Mouse (Mus musculus): ENCODE data around the gene Spp2.
"Not testable (repeated sequence)": the region's sequence is repeated elsewhere in the genome, so short reads cannot be mapped to it uniquely, and the experiment has no call there.

Spp2 gene

DNA sequence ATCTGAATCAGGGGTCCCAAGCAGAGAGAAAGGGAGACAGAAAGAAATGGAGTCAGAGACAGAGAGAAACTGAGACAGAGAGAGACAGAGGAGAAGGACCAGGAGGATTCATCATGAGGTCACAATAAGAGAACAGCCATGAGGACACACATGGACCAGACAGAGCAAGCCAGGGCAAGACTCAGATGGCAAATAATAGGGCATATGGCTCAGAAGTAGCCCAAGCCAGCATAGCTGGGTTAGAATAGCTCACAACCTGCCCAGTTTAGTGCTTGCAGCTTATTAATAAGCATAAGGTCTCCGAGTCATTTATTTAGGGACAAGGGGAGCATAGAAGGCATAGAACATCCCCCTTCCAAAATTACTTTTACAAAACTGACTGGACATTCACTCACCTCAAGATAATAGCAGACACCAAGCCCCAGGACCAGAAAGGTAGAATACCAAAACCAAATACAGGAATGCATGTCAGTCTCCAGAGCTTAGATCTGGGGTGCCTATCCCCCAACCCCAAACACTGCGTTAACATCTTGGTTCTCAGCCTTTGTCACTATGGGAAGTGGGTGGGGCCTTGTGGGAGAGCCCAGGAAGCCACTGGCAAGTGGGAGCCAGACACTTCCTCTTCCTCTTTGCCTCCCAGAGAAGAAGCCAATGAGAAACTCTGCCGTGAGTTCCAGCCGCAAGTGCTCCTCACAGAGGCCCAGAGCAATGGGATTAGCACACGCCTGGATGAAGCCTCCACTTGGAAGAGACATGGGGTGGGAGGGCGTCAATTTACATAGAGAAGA lies 26.5 kb downstream of the Spp2 start:
- no peak for DNase-seq (ENCODE audit: low read depth in 2 of 2, low spot score in 2 of 2)

DNA sequence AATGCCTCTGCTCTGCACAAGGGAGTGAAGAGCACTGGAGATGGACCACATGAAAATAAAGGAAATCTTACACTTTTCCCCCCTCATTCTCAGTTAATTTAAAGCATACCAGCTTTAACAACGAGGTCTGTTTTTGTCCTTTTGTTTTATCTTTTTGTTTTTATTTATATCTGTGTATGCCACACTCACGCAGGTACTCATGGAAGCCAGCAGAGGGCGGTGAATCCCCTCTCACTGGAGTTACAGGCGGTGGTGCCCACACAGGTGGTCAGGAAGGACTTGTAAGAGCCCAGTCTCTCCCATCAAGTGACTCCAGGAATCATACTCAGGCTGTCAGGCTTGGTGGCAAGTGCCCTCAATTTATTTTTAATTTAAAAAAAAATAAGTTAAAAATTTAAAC lies 27.3 kb downstream of the Spp2 start:
- DNase-seq (ENCODE audit: low read depth in 2 of 2, low spot score in 2 of 2) = no peak

DNA sequence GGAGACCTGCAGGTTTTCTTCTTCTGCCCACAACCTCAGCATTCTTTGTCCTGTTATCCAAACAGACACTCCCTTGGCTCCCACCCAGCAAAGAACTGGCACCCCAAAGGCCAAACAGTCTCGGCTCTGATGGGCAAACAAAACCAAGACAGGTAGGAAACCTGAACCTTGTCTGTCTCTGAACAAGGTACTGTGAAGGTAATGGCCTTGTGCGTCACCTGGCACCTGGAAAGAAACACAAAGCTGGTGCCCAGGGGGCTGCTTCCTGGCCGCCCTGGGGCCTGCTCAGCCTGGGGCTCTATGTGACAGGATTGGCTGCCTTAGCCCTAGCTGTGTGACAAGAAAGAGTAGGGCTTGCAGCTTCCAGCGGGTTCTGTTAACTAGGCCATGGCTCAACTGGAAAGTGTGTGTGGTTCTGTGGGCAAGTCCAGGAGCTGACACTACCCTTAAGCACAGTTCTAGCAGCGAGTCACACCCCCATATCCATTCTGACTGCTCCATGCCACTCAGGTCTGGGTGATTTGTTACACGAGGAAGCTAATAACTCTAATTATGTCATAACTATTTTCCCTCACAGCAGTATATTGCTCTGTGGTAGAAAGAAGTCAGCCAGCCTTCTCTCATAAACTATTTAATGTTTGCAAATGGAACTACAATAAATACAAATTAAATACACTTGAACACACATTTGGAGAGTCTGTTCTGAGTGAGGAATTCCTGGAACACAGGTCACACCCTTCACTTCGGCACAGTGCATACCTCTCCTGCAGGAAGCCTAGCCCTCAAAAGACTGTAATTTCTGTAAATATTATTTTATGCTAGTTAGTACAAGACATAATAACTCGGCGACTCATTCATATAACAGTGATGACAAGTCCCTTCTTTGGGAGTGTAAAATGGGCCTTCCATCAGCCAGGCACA lies 30.7 kb downstream of the Spp2 start:
- DNase-seq (ENCODE audit: low read depth in 2 of 2, low spot score in 2 of 2) = no peak

DNA sequence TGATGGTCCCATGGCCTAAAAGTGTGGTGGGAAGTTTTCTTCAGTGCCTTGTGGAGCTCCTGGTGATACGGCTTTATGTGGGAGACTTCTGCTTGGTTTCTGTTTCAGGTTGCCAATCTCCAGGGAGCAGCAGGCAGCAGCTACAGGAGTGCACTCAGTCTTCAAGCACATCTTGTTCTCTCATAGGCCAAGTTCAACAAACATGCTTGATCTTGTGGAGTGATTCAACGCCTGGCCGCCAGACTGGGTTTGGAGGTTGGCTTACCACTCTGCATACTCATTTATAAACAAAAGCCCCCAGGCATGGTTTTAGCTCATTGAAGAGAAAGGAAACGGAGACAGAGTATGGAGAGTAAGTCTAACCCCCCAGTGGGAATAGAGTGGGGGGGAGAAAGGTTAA lies 36.6 kb downstream of the Spp2 start:
- no peak for DNase-seq (ENCODE audit: low read depth in 2 of 2, low spot score in 2 of 2)

DNA sequence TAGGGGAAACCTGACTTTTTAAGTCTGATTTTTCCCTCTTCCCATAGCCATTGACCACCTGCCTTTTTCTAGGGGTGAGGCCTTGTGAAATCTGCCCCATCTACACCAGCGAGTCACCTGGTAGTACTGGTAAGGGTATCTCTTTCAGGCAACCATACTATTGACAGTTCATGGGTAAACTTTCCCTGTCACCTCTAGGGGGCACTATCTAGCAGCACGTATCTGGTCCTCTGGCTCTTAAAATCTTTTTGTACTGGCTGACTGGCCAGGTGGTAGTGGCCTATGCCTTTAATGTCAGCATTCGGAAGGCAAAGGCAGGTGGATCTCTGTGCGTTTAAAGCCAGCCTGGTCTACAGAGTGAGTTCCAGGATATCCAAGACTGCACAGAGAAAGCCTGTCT lies 38.6 kb downstream of the Spp2 start:
- DNase-seq (ENCODE audit: low read depth in 2 of 2, low spot score in 2 of 2) = peak in 1 of 2 experiments; percentile 25

DNA sequence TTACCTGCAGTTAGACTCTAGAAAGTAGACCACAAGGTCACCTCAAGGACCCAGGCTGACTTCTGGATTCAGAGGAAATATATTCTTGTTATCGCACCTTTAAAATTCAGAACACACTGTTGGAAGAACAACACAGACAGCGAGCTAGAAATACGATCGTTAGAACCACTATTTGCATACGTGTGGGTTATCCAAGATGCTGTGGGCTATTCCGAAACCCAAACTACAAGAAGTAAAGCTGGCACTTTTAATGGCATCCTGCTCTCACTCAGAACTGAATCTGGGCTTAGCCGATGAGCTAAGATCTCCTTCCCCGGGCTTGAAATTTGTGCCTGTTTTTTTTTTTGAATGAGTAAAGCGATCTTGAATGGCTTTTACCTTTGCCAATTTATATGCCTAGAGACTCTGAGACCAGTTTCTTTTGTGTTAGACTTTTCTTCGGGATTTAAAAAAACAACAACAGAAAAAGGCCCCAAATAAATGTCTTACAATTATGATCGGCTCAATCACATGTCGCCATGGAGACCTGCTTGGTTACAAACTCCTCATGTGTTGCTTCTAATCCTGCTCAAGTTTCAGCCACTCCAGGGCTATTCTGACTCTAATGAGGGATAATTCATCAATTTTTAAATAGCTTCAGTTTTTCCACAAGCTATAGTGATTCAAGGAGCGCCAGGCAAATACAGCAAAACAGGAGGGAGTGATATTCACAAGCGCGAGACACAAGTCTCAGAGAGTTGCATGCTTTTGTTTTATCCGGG lies 39.7 kb downstream of the Spp2 start:
- no peak for DNase-seq (ENCODE audit: low read depth in 2 of 2, low spot score in 2 of 2)

DNA sequence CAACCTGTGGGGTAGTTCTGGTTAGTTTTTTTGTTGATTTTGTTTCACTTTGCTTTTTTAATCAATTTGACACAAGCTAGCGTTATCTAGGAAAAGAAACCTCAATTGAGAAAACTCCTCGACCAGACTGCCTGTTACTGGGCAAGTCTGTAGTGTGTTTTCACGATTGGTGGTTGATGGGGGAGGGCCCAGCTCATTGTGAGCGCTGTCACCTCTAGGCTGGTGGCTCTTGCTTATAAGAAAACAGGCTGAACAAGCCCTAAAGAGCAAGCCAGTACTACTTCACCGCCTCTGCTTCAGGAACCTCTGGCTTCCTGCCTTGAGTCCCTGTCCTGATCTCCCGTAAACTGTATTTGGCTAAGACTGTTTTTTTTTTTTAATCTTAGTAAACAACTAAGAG lies 40.7 kb downstream of the Spp2 start:
- DNase-seq (ENCODE audit: low read depth in 2 of 2, low spot score in 2 of 2) = no peak

DNA sequence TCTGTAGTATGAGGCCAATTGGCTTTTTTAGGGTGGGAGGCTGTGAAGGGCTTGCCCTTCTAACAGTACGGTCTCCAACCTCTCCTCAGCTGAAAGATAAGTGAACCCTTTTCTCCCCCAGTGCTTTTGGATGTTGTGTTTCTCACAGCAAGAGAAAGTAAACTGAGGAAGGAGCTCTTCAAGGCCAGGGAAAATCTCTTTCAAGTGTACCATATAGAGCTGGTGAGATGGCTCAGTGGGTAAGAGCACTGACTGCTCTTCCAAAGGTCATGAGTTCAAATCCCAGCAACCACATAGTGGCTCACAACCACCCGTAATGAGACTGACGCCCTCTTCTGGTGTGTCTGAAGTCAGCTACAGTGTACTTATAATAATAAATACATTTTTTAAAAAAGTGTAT lies 41.3 kb downstream of the Spp2 start:
- DNase-seq (ENCODE audit: low read depth in 2 of 2, low spot score in 2 of 2) = not testable (repeated sequence)

DNA sequence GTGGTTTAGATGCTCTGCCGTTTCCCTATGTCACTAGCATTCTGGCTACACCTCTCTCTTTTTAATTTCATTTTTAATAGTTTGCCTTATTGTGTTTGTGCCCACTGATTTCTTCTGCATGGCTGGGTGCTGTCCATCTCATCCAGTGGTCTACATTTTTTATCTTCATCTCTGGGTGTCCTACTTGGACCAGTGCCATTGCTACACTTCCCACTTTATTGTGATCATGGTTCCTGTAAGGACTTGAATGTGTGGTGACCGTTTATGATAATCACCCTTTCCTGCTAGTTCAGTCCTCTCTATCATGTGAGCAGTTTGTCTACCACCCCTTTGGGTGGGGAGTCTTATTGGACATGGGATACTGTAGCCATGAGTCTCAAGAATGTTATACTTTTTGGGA lies 43.0 kb downstream of the Spp2 start:
- DNase-seq (ENCODE audit: low read depth in 2 of 2, low spot score in 2 of 2) = no peak

DNA sequence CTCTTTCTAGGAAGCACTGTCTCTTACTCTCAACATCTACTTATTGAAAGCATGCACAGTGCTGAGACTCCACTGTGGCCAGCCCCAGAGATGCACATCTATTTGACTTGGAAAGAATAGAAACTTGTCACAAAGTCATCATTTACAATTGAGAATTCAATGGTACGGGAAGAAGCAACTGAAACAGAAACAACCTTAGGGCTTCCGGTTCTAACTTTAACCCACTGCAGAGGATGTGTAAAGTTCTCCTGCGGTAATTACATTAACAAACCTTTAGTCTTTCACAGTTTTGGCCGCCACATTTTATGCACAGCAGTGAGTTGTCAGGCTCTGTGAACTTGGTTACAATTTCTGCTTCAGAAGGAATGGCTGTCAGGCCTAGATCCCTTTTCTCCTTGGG lies 43.9 kb downstream of the Spp2 start:
- no peak for DNase-seq (ENCODE audit: low read depth in 2 of 2, low spot score in 2 of 2)

DNA sequence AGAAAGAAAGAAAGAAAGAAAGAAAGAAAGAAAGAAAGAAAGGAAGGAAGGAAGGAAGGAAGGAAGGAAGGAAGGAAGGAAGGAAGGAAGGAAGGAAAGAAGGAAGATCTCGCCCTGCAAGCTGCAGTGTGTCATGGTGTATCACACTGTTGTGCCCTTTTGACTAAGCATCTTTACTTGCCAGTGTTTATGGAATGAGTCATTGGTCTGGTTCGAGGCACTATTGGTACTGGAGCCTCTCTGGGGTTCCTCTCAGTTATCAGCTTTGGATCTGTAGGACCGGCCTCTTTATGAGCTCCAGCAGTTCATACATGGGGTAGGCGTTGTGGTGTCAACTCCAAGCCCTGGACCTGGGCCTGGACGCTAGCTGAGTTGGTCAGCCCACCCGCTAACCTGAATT lies 45.4 kb downstream of the Spp2 start:
- no peak for DNase-seq (ENCODE audit: low read depth in 2 of 2, low spot score in 2 of 2)

DNA sequence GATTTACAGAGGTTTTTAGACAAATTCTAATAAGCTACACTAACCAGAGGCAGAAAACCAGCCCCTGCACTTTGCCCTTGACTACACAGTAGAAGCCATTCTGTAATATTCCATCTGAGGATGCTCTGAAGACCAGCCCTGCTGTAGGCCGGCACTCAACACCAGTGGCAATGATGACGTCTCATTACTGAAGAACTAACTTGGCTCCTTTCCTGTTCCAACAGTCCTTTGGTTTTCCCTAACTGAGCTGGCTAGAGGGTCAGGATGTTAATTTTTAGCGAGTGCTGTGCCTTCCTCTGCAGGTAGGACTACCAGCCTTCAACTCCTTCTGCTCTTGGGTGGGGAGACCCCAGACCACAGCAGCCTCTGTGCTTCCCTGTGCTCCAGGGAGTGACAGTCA lies 47.9 kb downstream of the Spp2 start:
- no peak for DNase-seq (ENCODE audit: low read depth in 2 of 2, low spot score in 2 of 2)

DNA sequence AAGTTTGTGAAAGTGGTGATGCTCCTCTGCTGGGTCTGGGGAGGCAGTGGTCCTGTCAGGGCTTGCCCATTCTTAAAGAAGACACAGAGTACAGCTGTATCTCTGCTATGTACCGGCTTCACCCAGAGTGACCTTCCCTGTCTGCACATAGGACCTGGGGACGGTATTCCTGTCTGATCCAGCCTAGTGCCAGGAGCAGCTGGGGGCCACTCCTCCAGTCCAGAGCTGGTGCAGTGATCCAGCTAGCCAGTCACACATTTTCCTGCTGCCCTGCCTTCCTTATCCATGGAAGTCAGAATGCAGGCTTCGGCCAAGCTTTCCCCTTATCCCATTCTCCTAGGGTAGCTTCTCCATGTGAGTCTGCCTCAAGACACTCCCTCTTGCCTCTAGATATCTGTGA lies 49.0 kb downstream of the Spp2 start:
- DNase-seq (ENCODE audit: low read depth in 2 of 2, low spot score in 2 of 2) = no peak

DNA sequence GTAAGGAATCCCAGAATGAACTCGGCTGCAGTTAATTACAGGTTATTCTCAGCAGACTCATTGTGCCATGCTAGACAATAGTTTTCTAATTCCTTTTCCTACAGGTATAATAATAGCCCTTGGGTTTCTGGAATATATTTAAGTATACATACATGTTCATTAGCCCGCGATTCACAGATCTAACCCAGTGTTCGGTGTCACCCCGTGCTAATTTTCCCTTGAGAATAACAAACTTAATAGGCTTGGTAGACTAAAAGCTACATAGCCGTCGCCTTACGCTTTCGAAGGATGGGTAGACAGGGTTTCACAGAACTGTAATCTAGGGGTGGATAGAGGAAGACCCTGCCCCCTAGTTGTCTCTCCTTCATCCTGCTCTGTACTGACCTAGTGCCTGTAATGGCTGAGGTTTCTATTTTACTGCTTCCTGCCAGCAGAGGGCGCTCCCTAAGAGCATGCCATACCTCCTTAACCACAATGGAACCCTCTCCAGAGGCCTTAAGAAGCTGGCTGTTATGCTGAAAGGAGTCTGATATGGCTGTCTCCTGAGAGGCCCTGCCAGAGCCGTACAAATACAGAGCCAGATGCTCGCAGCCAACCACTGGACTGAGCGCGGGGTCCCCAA lies 49.8 kb downstream of the Spp2 start:
- peak; percentile 64 to 69 for DNase-seq (ENCODE audit: low read depth in 2 of 2, low spot score in 2 of 2)

DNA sequence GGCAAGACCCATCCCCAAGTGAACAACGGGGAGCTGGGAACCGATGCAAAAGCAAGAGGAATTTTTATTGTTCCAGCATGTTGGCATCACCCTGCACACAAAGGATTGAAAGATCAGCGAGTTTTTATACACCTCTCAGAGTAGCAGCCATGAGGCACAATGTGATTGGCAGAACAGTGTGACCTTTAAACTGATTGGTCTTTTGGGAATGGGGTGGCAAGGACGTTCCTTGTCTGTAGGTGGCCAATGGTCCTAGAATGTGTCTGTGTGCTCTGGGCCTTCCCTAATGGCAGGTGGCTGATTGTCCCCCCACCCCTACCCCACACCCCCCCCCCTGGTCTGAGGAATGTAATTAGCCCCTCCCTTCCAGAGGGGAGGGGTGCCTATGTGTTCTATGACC lies 52.4 kb downstream of the Spp2 start:
- no peak for DNase-seq (ENCODE audit: low read depth in 2 of 2, low spot score in 2 of 2)

DNA sequence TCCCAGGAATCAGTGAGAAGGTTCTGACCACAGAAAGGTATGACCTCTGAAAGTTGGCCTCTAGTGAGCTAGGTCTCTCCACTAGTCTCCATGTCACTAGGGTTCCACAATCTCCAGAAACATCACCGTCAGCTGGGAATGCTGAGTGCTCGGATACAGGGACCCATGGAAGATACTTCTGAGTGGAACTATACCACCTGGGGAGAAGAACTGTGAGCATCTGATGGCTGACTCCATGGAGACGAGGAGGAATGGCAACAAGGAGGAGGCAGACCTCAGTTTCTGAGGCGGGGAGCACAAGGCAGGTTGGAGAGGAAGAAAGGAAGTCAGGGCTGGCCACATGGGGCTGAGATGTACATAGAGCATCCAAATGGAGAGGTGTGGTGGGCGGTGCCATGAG lies 52.9 kb downstream of the Spp2 start:
- DNase-seq (ENCODE audit: low read depth in 2 of 2, low spot score in 2 of 2) = no peak

DNA sequence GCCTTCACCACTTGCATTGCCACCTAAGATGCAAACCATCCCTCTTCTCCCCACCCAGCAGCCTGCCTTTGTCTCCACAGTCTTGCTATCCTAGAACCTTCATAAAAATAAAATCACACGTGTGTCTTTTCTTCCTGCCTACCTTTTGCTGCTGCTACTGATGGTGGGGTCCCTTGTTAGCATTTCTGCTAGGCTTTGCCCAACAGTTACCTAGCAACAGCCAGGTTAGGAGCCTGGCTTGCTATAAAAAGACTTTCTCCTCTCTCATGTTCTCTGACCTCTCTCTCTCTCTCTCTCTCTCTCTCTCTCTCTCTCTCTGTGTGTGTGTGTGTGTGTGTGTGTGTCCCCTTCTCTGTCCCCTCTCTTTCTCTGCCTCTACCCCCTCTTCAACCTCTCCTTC lies 54.3 kb downstream of the Spp2 start:
- no peak for DNase-seq (ENCODE audit: low read depth in 2 of 2, low spot score in 2 of 2)

DNA sequence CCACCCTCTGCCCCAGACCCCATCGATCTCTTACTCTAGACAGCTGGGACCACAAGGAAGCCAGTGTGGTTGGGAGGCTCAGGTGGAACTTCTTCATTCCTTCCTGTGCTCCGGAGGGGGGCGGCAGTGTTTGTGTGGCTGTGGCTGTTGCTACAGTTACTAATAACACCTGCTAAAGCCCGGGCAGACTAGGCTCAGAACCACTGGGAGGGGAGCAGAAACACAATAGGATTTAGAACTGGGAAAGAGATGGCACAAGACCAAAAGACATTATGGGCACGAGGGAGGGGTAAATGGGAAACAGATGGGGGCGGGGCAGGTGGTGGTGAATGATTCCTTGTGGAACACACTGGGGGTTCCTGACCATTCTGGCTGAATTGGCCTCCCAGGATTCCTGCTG lies 55.7 kb downstream of the Spp2 start:
- peak; percentile 22 to 32 for DNase-seq (ENCODE audit: low read depth in 2 of 2, low spot score in 2 of 2)

DNA sequence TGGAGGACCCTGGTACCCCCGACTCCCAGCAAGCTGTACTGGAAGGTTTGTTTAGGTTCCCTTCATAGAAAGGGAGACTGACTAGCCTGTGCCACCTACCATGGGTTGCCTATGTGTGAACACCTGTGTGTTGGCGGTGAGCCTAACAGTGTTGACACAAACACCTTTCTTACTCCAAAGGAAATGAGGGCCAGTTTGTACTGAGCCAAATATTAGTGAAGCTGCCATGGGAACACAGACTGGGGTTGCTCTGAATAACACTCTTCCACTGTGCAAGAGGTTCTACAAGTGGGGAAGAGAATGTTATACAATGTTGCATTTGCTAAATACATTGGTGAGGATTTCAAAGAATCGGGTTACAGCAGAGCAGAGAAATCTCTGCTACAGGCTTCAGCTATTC lies 56.5 kb downstream of the Spp2 start:
- no peak for DNase-seq (ENCODE audit: low read depth in 2 of 2, low spot score in 2 of 2)

DNA sequence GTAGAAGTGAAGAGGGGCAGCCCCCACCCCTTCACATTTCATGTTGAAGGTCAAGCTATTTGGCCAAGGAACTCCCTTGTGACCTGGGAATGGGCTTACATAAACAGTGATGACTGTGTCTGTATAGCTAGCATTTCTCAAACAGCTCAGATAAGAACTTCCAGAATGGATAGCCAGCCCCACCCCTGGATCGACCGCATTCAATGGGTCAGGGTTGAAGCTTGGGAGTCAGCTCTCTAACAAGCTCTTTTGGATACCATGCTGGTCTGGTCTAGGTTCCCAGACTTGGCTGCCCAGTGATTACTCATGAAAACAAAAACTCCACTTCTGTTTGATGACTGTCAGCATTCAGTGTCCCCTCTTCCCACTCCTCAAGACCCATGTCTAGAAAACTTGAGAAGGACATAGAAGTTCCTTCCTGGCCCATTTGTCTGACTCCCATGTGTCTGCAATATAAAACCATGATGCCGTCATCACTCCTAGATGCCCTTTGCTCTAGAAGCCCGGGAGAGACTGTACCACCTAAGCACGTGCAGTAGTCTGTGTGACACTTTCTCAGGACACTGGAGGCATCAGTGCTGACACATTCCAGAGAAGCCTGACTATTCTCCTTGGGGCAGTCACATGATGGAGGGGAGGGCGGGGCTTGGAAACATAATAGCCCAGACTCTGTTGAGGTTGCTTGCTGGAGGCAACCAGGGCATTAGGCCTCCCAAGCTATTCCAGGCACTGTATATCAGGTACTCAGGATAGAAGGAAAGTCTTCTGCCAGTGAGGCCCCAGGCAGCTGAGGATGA lies 57.5 kb downstream of the Spp2 start:
- no peak for DNase-seq (ENCODE audit: low read depth in 2 of 2, low spot score in 2 of 2)

Measured in CD8-positive naive resting alpha-beta T cell, adult 2 months (primary cell).